Comparison of ENCODE assay signal across 14 mouse cellular contexts in the genomic region with DNA sequence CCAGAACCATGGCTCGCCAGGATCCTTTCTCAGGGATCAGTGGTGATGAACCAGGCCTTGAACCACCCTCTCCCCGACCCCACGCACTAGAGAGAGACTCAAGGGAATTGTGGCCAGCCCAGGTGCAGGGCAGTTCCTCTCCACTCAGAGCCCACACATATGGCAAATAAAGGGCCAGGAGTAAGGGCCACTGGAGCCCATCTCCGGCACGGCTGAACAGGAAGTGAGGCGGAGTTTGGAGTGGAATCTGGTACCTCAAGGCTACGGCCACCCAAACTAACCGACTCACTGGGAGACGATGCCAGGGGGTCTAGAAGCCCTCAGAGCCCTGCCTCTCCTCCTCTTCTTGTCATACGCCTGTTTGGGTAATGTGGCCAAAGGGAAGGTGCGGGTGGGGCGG. TPM values are rescaled to one million over a fixed set of nuclear protein-coding genes. Genes with fewer than 3 reads are reported as not detected.
A peak's percentile ranks its signal among the peaks of the same experiment; 100 is the strongest.
DNase-seq lines count a peak whose midpoint lies in the region; TF ChIP-seq lines count a peak whose summit lies in the region.
"Had no signal": no experiment of that assay in that cellular context is flagged by ENCODE, and none has a peak within 500 bp of the region (broad histone marks: within the 10 kb centered on the region; RNA-seq: fewer than 3 reads in every experiment).

Gene Cd79a (plus strand): TSS at position 158 of the 400 bp plus-strand sequence.

- 48% methylated on average over 12 of the region's 12 CpGs for WGBS in bone marrow, adult 2 months

- TF ChIP-seq CTCF in bone marrow, adult 2 months (IDR thresholded peaks at IDR 0.05; ENCODE audit: control insufficient read depth, insufficient read depth, low read length), result 0 out of 2 replicates have a peak, but pooled peaks have one; percentile 4

- peak within 1 kb of the TSS; percentile 87 for H3K27ac ChIP-seq in bone marrow, adult 2 months (ENCODE audit: control insufficient read depth, insufficient read depth, low read depth, low read length, poor library complexity)
- H3K27ac ChIP-seq: heart, adult 2 months; layer of hippocampus, adult 2 months had no signal

- DNase-seq in lung, postnatal 25 days (ENCODE audit: low spot score), result peak; percentile 46
- no peak for DNase-seq in lung, postnatal 14 days
- DNase-seq in naive thymus-derived CD4-positive, alpha-beta T cell, adult 2 months (ENCODE audit: low read depth), result peak; percentile 16
- no peak for DNase-seq in gastrocnemius, postnatal 25 days
- no peak for DNase-seq in layer of hippocampus, adult 9-11 months
- no peak for DNase-seq in right cerebral cortex, adult 2 months (ENCODE audit: low spot score in 2 of 2)
- DNase-seq: adrenal gland, adult 8-10 months; cerebellum, adult 9-11 months; embryo, embryonic 11 days; heart, postnatal 10 days; kidney, adult 9 months had no signal

- H3K4me3 ChIP-seq in bone marrow, adult 2 months (replicated peaks; ENCODE audit: control insufficient read depth, low read depth, low read length), result peak within 1 kb of the TSS; percentile 64
- H3K4me3 ChIP-seq: heart, adult 2 months; layer of hippocampus, adult 2 months had no signal

- H3K4me1 ChIP-seq in bone marrow, adult 2 months (ENCODE audit: control insufficient read depth, insufficient read depth, low read length), result peaks cover 1% of the 10 kb centered on the region; the same call in 1 of the 2 replicates

- TF ChIP-seq POLR2A in bone marrow, adult 2 months (IDR thresholded peaks at IDR 0.05; ENCODE audit: borderline replicate concordance, control insufficient read depth, low read depth, low read length), result peak; percentile 77

RNA-seq across cellular contexts. Expression of gene Cd79a, which starts in this region (rescaled TPM):
- polyA plus RNA-seq in bone marrow, adult 2 months (2011; ENCODE audit: insufficient read depth, insufficient read length, low replicate concordance, missing spikeins), result 82.1 and 126 TPM in 2 replicates
- under 1 TPM in 1 of 2 experiments, not detected in 1; 0.24 TPM for total RNA-seq in gastrocnemius, postnatal 25 days (2021)
- total RNA-seq: layer of hippocampus, adult 2 months had no signal

Comparison
In these comparisons a context has a peak if more than half of its experiments do, and no peak if none do; other contexts are left out.
1. DNase-seq: peak in lung, postnatal 25 days (single experiment) and naive thymus-derived CD4-positive, alpha-beta T cell, adult 2 months (single experiment); none in lung, postnatal 14 days (single experiment), gastrocnemius, postnatal 25 days (single experiment), layer of hippocampus, adult 9-11 months (single experiment) and right cerebral cortex, adult 2 months (0 of 2).